Mouse (Mus musculus) lung, adult 2 months (tissue): Measurements from ENCODE around the gene Rplp1. TPM values are rescaled to one million over a fixed set of nuclear protein-coding genes. Genes with fewer than 3 reads are reported as not detected.

Experiments used
- DNase-seq: peaks from one replicate; pipeline ENCODE4 v3.0.0; 2022
- H3K4me1 ChIP-seq: fragments of 200-500 bp; 2 replicates; pipeline ENCODE4 v1.6.1; 2011; ENCODE audit warnings: low read length; ENCODE audit not compliant: control insufficient read depth, insufficient read depth
- H3K4me3 ChIP-seq: fragments of 200-500 bp; replicated peaks from 2 replicates; pipeline ENCODE3; 2011; ENCODE audit warnings: low read depth, mild to moderate bottlenecking, control low read depth, low read length; ENCODE audit errors: extremely low read depth
- CTCF ChIP-seq: fragments of 200-500 bp; IDR thresholded peaks from 2 replicates; pipeline ENCODE4 v1.5.1; 2011; ENCODE audit warnings: mild to moderate bottlenecking, low read length, control low read depth; ENCODE audit not compliant: insufficient read depth
- POLR2A ChIP-seq: fragments of 200-500 bp; IDR thresholded peaks from 2 replicates; pipeline ENCODE4 v1.6.1; 2011; ENCODE audit warnings: low read depth, mild to moderate bottlenecking, control low read depth, low read length, borderline replicate concordance; ENCODE audit errors: extremely low read depth
- WGBS: fragments of 180-500 bp; shearing (Covaris S2); methylation state at CpG from one replicate; pipeline ENCODE4 v1.1.7; 2018; 5-methylcytosine and 5-hydroxymethylcytosine counted together
- polyA plus RNA-seq: library from polyadenylated mRNA; depleted of rRNA; stranded (reverse); fragments of >200 nt; gene quantifications from 2 replicates; pipeline ENCODE4 v1.2.3, GENCODE M21; 2012

Rplp1 gene
- polyA plus RNA-seq, 1 experiment, result 6,011 TPM

DNA sequence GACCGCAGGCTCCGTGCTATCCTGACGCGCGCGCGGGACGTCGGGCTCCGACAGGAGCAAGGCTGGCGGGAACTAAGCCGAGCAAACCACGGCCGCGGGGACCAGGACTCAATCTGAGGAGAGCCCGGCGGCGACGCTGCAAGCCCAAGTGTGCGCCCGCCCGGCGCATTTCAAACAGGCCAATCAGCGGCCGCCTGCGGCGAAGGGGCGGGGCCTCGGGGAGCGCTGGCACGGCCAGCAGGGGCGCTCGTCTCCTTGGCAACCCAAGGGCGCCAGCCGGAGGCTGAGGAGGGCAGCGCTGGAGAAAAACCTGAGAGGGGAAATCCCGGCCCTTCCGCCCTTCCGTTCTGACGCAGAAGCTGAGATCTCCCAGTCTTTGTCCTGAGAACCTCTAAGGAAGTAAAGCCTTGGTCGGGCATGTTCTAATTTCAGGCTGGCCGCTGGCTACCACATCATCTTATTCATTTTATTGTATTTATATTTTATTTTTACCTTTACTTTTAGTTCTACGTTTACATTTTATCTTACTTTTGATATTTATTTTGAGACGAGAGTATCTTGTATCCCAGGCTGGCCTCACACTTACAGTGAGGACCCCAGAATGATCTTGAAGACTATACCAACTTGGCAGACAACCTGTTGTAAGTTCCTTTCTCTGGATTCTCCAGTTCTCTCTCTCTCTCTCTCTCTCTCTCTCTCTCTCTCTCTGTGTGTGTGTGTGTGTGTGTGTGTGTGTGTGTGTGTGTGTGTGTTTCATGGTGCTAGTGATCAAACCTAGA is 32.5 kb upstream of the Rplp1 start, which contains the start of gene Kif23:
Gene Kif23, minus strand, starts transcription at position 152 of the 779 bp plus-strand sequence.
- DNase-seq, result peak; percentile 98
- WGBS, result under 1% methylated on average over 44 of the region's 44 CpGs
- H3K4me1 ChIP-seq, result no peaks in the 10 kb centered on the region; the same call in 1 of the 2 replicates
- peak within 1 kb of the TSS; percentile 86 for H3K4me3 ChIP-seq
- TF ChIP-seq POLR2A, result no peak
- TF ChIP-seq CTCF, result peak; percentile 31; the same call in 1 of the 2 replicates

DNA sequence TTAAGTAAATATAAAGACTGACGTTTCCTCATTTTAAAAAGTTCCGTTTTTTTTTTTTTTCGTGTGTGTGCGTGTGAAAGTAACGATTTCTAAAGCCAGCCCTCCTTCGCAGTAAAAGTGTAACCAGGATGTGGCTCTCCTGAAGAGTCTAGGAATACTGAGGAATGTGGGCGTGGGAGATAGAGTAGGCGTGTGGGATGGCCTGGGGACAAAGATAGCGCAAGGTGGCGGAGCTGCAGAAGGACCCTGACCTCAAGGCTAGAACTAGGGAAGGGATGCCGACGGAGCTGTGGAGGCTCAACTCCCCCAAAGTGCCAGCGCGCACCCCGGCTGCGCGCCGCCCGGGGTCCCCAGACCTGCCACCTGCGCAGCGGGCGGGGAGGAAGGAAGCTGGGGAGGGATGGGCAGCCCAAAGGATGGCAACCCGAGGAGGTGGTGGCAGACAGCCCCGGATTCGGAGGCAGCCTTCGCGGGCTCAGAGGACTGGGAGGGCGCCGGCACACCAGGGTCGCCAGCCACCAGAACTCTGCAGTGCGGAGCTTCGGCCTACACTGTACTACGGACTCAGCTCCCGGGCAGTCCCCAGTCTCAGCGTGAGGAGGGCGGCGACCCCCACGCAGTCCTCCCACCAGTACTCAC is 31.8 kb upstream of the Rplp1 start:
- H3K4me1 ChIP-seq, result no peaks in the 10 kb centered on the region; the same call in 1 of the 2 replicates
- TF ChIP-seq CTCF (no peak), POLR2A (no peak)
- DNase-seq, result no peak
- under 1% methylated on average over 38 of the region's 38 CpGs for WGBS
- H3K4me3 ChIP-seq, result peak overlapping the region; percentile 86

DNA sequence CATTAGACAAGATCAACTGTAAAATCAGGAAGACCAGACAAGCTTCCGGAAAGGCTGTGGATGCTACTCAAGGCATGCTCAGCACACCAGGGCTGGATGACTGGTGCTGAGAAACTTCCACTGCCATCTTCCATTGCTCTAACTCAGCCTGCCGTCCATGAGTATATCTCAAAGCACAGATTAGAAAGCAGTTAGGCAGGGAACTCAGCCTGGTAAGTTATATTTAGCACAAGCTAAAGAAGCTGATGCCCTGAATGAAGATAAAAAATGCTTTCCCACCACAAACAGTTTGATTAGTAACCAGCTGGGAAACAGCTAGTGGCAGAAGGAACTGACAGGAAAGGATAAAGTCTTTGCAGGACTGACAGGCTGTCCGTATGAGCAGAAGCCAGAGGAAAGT is 26.7 kb upstream of the Rplp1 start:
- WGBS, result 75% methylated on average over 3 of the region's 3 CpGs
- H3K4me1 ChIP-seq, result no peaks in the 10 kb centered on the region; the same call in 1 of the 2 replicates
- H3K4me3 ChIP-seq, result no peak overlapping the region
- DNase-seq, result no peak
- TF ChIP-seq POLR2A, result no peak
- TF ChIP-seq CTCF, result no peak

DNA sequence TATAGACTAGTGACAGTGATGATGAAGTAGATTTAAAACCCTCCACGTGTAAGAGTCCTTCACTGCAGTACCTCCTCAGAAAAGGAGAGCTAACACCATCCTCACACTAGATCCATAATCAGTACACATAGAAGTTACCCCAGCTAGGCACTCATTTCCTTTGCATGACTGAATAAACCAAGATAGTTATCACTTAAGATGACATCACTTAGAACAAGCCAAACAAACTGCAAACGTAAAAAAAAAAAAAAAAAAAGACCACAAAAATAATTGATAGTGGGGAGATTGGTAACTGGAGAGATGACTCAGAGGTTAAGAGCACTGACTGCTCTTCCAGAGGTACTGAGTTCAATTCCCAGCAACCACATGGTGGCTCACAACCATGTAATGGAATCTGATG is 19.0 kb upstream of the Rplp1 start:
- H3K4me1 ChIP-seq, result no peaks in the 10 kb centered on the region
- no peak overlapping the region for H3K4me3 ChIP-seq
- WGBS, result 50% methylated on average over 2 of the region's 2 CpGs
- no peak for DNase-seq
- TF ChIP-seq POLR2A, result no peak
- TF ChIP-seq CTCF, result no peak

DNA sequence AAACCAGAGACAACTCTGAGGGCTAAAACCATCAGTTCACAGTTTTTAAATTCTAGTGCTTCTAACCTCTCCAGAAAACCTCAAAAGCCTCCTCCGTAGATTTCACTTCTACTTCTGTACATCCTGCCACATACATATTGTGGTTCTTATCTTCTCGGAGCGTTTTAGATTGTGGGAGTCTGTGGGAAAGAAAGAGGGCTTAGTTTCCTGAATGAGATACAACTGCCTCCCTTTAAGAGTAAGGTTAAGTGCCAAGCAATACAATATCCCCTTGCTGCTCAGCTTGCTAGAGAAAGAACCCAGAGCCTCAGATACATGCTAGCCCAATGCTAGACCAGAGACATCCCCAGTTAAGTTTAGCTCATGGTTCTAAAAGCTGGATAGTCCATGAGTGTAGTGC is 17.7 kb upstream of the Rplp1 start:
- WGBS, result 84% methylated on average over 3 of the region's 3 CpGs
- no peak overlapping the region for H3K4me3 ChIP-seq
- TF ChIP-seq POLR2A, result no peak
- TF ChIP-seq CTCF, result no peak
- no peak for DNase-seq
- no peaks in the 10 kb centered on the region for H3K4me1 ChIP-seq

DNA sequence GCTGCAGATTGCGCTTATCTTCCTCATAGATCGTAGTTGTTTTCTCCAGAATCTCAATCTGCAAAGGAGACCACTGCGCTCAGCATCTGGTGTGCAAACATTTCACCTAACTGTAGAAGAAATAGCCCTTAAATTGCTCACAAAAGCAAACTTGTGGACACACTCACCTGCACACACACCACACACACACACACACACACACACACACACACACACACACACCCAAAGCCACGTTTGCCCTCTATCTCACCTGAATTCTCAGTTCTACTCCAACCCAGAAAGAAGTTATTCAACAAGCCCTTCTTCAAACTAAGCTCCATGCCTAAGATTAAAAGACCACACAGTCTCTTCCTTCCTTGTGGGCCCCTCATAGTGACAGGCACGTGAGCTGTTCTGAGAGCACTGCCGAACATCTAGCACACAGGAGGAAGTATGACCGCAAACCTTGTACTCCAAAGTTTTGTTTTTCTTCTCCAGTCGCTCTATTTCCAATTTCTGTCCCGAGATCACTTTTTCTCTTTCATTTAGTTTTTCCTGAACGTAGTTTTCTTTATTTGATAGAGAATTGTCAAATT is 10.8 kb upstream of the Rplp1 start:
- no peak for TF ChIP-seq CTCF
- no peak for TF ChIP-seq POLR2A
- H3K4me3 ChIP-seq, result no peak overlapping the region
- 81% methylated on average over 10 of the region's 10 CpGs for WGBS

DNA sequence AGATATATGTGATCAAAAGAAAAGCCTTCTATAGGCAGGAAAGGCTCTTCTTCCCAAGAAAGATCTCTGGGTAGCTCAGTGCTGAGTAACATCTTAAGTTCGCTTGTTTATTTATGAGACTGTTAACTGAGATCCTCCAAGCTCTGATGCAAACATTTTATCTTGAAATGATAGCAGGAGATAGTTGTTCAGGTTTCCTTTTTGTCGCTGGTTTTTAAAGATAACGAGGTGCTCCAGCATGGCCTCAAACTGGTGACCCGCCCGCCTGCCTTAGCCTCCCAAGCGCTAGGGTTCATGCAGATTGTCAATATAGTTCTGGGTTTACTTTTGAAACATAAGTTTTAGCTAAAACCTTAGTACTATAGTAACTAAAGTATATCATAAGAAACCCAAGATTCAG is 6.0 kb upstream of the Rplp1 start:
- no peak for DNase-seq
- WGBS, result 90% methylated on average over 6 of the region's 6 CpGs
- TF ChIP-seq POLR2A (no peak), CTCF (no peak)
- no peak overlapping the region for H3K4me3 ChIP-seq
- no peaks in the 10 kb centered on the region for H3K4me1 ChIP-seq

More for the DNA sequence above, 10.8 kb upstream of the Rplp1 start:
- no peak for DNase-seq
- no peaks in the 10 kb centered on the region for H3K4me1 ChIP-seq

DNA sequence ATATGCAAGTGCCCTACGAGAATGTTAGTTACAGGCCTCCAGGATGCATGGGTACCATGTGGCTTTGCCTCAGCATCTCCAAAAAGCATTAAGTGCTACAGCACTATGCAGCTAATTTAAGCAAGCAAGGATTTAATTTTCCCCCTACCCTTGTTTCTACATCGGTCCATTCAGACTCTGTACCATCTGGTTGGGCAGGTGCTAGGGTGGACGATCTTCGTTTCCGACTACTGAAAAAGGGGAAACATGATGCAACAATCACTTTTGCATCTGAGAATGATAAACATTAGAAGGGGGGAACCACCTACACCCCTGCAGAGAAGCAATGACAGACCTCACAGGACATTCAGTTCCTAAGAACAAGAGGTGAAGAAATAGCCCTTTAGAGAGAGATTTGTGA is 5.1 kb upstream of the Rplp1 start:
- Histone ChIP-seq H3K4me1 (no peaks in the 10 kb centered on the region), H3K4me3 (no peak overlapping the region)
- no peak for TF ChIP-seq CTCF
- no peak for TF ChIP-seq POLR2A
- no peak for DNase-seq
- WGBS, result 92% methylated on average over 5 of the region's 5 CpGs

DNA sequence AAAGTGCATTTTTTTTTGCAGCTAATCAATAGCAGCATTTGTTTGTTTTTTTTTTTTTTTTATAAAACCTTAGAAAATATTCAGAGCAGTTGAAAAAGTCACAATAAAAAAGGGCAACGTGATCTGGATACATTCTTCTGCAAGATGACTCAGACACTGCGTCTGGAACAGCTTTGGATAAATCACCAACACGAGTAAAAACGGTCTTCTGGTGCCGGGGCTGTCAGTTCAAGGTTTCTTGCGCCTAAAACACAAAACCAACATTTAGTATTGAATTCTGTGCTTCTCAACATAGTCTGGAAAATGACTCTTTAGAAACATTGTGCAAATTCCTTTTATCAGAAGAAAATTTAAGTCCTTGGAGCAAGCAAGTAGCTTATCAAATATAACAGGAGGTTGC is 3.1 kb upstream of the Rplp1 start:
- DNase-seq, result no peak
- WGBS, result 82% methylated on average over 6 of the region's 6 CpGs
- Histone ChIP-seq H3K4me1 (0 out of 2 replicates have a peak, but pooled peaks cover 4% of the 10 kb centered on the region), H3K4me3 (no peak overlapping the region)
- TF ChIP-seq CTCF, result no peak
- TF ChIP-seq POLR2A, result no peak
